Mouse (Mus musculus): ENCODE data around the gene Klf6.

DNA sequence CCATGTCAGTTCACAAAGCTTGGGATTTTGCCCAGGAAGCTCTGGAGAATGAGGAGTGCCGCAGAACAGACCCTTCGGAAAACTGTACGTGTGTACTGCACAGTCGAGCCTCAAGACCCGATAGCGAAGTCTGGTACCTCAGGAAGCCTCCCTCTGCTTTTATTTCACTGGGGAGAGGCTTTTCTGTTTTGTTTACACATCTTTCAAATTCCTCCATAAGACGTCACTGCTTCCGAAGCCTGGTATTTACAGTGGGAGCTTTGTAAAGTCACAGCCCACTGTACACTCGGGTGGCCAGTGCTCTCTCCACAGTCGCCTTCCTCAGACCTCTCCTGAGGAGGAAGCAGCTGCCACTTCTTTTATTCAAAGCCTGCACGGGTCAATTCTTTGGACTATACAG, 38.7 kb upstream of the Klf6 start:
- no peak for TF ChIP-seq EP300 (IDR thresholded peaks at IDR 0.05; ENCODE audit: low read length)
- TF ChIP-seq ELF1 (IDR thresholded peaks at IDR 0.05; ENCODE audit: low read depth, low read length), result no peak
- TF ChIP-seq MAZ (IDR thresholded peaks at IDR 0.05; ENCODE audit: low read depth, low read length), result no peak
- TF ChIP-seq CTCF (conservative IDR thresholded peaks at IDR 0.05 in 1 of 2, IDR thresholded peaks at IDR 0.05 in 1 of 2; ENCODE audit: low read depth in 2 of 2, low read length in 2 of 2), result no peak
- TF ChIP-seq JUND (conservative IDR thresholded peaks at IDR 0.05; ENCODE audit: low read depth, low read length), result no peak
- TF ChIP-seq NELFE (IDR thresholded peaks at IDR 0.05; ENCODE audit: low read depth, low read length), result no peak
- no peak for TF ChIP-seq PAX5 (IDR thresholded peaks at IDR 0.05; ENCODE audit: low read length)
- no peak for TF ChIP-seq POLR2A (IDR thresholded peaks at IDR 0.05; ENCODE audit: low read depth, low read length)
- TF ChIP-seq ZC3H11A (IDR thresholded peaks at IDR 0.05; ENCODE audit: low read depth, low read length), result no peak
- TF ChIP-seq RAD21 (IDR thresholded peaks at IDR 0.05; ENCODE audit: low read depth, low read length), result no peak
- TF ChIP-seq KAT2A (IDR thresholded peaks at IDR 0.05; ENCODE audit: insufficient replicate concordance, low read length), result no peak
- TF ChIP-seq MAX (IDR thresholded peaks at IDR 0.05; ENCODE audit: low read length), result no peak
